Mouse (Mus musculus): ENCODE results near the gene Ankrd44. TPM values are rescaled to one million over a fixed set of nuclear protein-coding genes. Genes with fewer than 3 reads are reported as not detected.

The Ankrd44 gene
- total RNA-seq, 2 experiments from 2014 or later = 17.5 to 19.2 TPM

- ATAC-seq (replicated peaks; ENCODE audit: low FRiP score, low TSS enrichment, poor library complexity, severe bottlenecking) = no peak
Measured at GRCm38 (mm10) chr1:54688441-54688840, 237.7 kb downstream of the Ankrd44 start.

DNA sequence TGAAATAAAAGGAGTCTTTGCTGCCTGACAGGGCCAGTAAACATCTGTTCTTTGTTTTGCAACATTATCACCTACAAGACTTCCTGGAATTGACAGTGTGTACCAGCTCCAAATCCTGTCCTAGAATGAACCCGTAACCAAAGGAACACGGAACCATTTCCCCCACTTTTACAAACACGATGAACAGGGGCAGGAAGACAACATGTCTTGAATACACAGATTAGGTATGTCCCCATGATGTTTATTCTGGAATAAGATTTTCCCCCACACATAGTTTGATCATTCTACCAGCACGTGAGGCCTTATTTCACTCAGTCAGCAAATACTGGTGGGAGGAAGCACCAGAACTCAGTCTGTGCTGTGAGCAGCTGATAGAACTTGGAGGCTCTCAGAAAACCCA, 241.9 kb downstream of the Ankrd44 start:
- no peak for ATAC-seq (replicated peaks; ENCODE audit: low FRiP score, low TSS enrichment, poor library complexity, severe bottlenecking)

DNA sequence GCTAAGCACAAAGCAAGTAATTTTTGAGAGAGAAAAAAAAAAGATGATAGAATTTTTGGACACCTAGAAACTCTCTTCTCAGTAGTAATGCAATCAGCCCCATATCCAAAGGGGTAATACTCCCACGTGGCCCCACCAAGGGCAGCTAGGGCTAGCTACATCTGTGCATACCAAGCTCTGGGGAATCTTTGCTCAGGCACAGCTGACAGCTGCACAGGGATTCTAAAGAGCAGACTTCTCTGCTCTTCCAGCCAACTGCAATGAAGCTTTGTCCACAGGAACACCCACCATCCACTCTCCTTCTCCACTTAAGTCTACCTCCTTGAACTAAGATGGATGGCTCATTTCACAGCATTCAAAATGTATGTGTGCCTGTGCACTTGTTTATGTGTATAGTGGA, 246.6 kb downstream of the Ankrd44 start:
- ATAC-seq (replicated peaks; ENCODE audit: low FRiP score, low TSS enrichment, poor library complexity, severe bottlenecking) = no peak

DNA sequence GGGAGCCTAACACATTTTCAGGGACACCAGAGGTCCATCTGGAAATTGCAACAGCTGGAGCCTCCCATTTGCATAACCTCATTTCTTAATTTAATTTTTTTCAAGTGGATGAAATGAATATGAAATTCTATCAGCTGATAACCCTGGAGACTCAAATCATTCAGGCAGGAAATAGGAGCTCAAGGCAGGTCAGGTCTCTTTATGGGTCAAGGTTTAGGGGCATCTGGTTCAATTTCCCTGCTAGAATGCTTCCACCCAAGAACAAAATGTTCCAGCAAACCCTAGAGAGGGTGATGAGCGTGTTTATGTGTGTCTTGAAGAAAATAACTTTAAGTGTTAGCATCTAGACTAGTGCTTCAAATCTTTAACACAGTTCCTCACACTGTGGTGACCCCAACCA, 248.2 kb downstream of the Ankrd44 start:
- no peak for ATAC-seq (replicated peaks; ENCODE audit: low FRiP score, low TSS enrichment, poor library complexity, severe bottlenecking)

- ATAC-seq (replicated peaks; ENCODE audit: low FRiP score, low TSS enrichment, poor library complexity, severe bottlenecking) = no peak
Measured at GRCm38 (mm10) chr1:54675478-54675877, 250.7 kb downstream of the Ankrd44 start.

GRCm38 (mm10) chr1:54667991-54668390, 258.2 kb downstream of the Ankrd44 start:
- no peak for ATAC-seq (replicated peaks; ENCODE audit: low FRiP score, low TSS enrichment, poor library complexity, severe bottlenecking)

- ATAC-seq (replicated peaks; ENCODE audit: low FRiP score, low TSS enrichment, poor library complexity, severe bottlenecking) = peak; percentile 89
Measured at GRCm38 (mm10) chr1:54665582-54666405, 260.4 kb downstream of the Ankrd44 start.

DNA sequence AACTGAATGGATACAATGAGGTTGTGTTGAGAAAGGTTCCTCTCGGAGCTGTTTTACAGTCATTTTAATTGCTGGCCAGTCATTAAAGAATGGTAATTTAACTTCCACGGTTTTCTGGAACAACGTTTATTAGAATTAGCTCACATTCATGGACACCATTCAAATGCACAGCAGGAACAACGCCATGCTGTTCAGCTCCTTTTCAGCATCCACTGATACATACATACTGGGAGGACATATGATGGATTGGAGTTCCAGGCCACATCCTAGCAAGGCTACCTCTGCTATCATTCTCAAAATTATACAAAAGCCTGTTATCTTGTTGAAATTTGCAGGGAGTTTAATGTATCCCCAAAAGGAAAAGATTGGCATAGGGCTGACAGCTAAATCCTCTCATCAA, 261.1 kb downstream of the Ankrd44 start:
- ATAC-seq (replicated peaks; ENCODE audit: low FRiP score, low TSS enrichment, poor library complexity, severe bottlenecking) = no peak

DNA sequence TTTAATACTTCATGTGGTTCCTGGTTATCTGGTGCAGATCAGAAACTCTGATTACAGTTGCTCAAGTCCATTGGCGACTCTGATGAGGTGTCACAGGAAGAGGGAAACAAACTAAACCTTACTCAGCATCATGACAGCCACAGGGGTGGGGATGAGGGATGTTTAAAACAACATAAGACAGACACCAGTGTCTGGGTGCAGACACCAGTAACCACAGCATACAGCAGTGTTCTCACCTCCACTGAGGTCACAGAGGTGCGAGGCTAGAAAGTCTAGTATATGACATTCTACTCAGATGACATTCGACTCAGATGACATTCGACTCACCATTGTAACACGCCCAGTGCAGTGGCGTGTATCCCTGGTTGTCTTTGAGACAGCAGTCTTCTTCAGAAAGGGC, 265.5 kb downstream of the Ankrd44 start:
- ATAC-seq (replicated peaks; ENCODE audit: low FRiP score, low TSS enrichment, poor library complexity, severe bottlenecking) = no peak

DNA sequence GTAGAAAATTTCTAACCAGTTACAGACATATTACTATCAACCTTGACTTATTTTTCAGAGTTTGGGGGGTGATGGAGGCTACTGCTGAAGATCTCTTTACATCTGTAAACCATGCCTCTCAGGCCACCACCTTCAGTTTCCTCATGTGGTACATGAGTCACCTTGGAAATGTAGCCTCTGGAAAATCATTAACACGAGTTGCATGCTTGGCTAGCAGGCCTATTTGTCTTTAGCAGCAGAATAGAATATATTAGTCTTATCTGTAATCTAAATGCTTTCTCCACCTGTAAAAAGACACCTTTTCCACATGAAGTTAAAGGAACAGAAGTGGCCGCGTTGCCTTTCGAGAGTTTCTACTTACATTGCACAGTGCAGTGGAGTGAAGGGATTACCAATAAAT, 267.6 kb downstream of the Ankrd44 start:
- no peak for ATAC-seq (replicated peaks; ENCODE audit: low FRiP score, low TSS enrichment, poor library complexity, severe bottlenecking)

GRCm38 (mm10) chr1:54648237-54648636, 277.9 kb downstream of the Ankrd44 start:
- ATAC-seq (replicated peaks; ENCODE audit: low FRiP score, low TSS enrichment, poor library complexity, severe bottlenecking) = no peak

- no peak for ATAC-seq (replicated peaks; ENCODE audit: low FRiP score, low TSS enrichment, poor library complexity, severe bottlenecking)
Measured at GRCm38 (mm10) chr1:54647335-54647745, 278.8 kb downstream of the Ankrd44 start.

DNA sequence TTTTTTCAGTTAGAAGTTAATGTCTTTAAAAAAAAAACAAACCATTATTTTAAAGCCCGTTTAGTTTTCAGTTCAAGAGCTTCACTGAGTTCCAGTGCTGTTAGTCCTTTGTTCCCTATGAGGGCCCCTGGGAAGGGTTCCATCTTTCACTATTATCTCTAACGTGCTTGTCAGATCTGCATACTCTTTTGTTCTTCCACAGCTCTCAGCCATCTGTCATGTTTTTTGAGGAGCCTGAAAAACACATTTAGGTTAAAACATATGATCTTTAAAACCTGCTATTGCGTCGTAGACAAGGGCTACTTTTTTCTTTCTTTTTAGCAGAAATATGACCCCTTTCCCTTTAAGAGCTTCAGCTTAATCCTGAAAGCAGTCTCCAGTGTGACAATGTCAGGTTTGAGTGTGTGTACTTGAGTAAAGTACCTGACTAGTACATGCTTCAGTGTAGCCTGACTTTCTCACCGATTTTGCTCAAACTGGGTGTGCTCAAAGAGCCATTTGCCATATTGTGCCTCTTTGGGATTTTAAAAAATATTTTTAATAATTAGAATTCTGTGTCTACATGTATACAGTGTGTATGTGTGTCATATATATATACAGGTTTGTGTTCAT, 285.9 kb downstream of the Ankrd44 start:
- no peak for ATAC-seq (replicated peaks; ENCODE audit: low FRiP score, low TSS enrichment, poor library complexity, severe bottlenecking)

GRCm38 (mm10) chr1:54639506-54640078, 286.6 kb downstream of the Ankrd44 start:
- ATAC-seq (replicated peaks; ENCODE audit: low FRiP score, low TSS enrichment, poor library complexity, severe bottlenecking) = no peak

GRCm38 (mm10) chr1:54639076-54639475, 287.1 kb downstream of the Ankrd44 start:
- ATAC-seq (replicated peaks; ENCODE audit: low FRiP score, low TSS enrichment, poor library complexity, severe bottlenecking) = no peak

DNA sequence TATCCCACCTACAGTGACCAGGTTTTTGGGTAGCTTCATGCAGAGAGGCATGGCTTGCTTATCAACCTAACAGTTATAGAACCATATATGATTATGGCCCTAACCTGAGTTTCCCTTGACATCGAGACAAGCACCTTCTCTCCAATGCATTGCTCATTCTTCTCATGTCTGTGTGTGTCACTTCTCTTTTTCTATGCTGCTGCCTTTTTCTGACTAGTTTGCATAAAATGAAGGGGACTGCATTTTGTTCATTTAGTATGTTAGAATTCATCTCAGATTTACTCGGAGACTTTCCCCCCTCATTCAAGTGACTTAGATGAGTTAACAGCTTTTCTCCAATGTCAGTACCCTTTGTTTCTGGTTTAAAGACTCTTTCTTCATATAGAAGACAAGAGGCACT, 288.8 kb downstream of the Ankrd44 start:
- no peak for ATAC-seq (replicated peaks; ENCODE audit: low FRiP score, low TSS enrichment, poor library complexity, severe bottlenecking)

DNA sequence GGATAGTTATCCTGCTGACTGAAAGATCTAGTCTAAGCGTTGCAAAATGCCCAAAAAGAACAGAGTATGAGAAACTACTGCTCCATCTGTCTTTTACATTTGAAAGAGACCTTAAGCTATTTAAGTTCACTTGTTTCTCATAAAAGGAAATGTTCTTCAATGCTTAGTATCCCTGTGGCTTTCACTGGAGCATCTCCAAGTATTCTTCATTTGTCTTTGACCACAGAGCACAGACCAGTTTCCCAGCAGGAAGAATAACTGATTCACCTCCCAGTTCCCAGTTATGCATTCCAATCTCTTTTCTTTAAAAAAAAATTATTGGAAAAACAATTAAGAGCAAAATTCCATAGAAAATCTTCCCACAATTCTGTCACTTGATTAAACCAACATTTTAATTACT, 297.1 kb downstream of the Ankrd44 start:
- ATAC-seq (replicated peaks; ENCODE audit: low FRiP score, low TSS enrichment, poor library complexity, severe bottlenecking) = no peak

GRCm38 (mm10) chr1:54614963-54615362, 311.2 kb downstream of the Ankrd44 start:
- no peak for ATAC-seq (replicated peaks; ENCODE audit: low FRiP score, low TSS enrichment, poor library complexity, severe bottlenecking)

DNA sequence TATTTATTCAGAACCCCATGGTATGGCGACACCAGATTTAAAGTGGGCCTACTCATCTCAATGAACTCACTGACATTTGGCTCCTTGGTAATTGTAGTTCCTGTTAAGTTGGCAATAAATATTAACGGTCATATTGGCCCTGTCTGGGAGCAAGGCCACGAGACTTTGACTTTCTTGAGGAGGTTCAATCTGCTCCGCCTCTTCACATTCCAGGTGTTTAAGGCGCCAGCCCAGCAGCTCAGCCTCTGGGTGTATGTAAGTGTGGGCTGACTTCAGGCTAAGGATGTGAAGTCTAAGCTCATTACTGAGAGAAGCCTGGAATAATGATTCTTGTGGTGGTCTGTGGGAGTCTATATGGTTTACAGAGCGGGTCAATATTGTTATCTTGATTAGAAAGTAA, 313.8 kb downstream of the Ankrd44 start:
- no peak for ATAC-seq (replicated peaks; ENCODE audit: low FRiP score, low TSS enrichment, poor library complexity, severe bottlenecking)

DNA sequence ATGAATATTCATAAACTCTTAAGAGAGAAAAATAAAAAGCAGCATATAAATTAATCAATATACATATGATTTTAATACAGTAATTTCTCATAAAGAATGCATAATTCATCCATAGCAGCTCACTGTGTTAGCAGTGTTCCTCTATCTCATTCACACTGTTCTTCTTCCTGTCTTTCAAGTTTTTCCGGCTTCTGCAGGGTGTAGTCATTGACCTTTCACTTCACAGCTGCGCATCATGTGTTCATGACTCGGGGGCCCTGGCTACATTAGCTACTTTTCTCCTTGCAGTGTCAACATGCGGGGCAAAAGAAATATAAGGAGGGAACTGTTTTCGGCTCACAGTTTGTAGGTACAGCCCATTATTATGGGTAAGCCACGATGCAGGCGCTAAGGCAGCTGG, 314.3 kb downstream of the Ankrd44 start:
- ATAC-seq (replicated peaks; ENCODE audit: low FRiP score, low TSS enrichment, poor library complexity, severe bottlenecking) = no peak

GRCm38 (mm10) chr1:54606936-54607335, 319.3 kb downstream of the Ankrd44 start:
- no peak for ATAC-seq (replicated peaks; ENCODE audit: low FRiP score, low TSS enrichment, poor library complexity, severe bottlenecking)

Data from megakaryocyte-erythroid progenitor cell, adult 5-6 weeks (primary cell).